Mouse (Mus musculus): ENCODE measurements at regions not wholly inside any gene's neighbourhood (a gene's known extent, or its start where the extent isn't known, plus 50 kb on each side); places are given as distances from the start of the nearest gene placed in this dataset.

DNA sequence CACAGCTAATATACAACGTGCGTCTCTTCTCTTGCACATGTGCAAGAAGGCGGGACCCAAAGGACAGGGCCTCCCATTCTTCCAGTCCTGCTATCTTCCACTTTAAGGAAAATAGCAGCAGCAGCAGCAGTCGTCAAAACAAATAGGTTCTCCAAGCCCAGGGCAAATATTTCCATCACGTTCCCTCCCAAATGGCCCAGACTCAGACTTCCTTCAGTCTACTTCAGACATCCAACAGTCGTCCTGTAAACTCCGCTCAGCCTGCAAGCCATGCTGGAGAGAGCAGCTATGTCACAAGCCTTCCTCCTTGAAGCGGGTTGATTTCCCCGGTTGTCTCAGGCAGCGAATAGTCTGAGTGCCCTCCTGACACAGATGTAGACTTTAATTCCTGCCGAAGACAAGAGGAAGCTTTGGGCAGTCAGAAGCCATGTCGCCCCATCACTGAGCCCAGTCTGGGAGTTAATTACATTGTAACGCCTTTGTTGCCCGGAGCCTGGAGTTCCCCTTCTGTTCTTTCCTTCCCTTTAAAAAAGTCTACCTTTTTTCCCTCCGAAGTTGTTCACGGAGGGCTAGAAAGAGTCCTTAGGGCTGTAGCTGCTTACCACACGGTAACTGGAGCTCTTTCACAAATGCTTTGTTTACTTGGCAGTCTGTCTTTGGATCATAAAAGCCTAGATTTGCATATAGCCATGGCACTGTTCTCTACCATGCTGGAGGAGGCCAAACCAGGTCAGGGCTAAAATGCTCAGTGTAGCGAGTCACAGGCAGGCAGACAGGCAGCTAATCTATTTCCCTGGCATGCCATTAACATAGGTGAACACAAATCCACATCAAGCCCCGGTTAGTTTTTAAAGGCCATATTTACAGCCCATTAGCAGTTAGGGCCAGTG lies 236.7 kb downstream of the Gm10260 start:
- DNase-seq (ENCODE audit: low spot score), result no peak

DNA sequence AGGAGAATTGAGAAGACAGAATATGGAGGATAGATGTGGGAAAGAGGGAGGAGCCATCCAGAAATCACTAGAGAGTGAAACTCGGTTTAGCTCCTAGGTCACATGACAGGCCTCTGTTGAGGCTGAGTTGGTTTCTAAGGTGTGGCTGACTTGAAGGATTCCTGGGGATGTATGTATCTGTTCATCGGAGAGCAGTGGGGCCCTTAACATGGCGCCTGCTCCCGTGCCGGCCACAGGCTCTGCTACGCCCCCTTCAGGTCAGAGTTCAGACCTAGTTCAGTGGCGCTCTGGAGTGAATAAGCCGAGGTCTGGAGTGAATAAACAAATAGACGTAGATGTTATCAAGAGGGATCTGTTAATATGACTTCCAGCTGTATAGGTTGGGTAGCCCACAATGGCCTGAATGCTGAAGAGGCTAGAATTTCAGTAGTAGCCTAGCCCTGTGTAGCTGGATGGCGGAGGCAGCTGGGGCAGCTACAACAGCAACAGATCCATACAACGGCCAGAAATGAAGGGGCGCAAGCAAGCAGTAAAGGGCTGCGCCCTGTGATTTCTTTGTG lies 239.4 kb downstream of the Gm10260 start:
- no peak for DNase-seq (ENCODE audit: low spot score)

DNA sequence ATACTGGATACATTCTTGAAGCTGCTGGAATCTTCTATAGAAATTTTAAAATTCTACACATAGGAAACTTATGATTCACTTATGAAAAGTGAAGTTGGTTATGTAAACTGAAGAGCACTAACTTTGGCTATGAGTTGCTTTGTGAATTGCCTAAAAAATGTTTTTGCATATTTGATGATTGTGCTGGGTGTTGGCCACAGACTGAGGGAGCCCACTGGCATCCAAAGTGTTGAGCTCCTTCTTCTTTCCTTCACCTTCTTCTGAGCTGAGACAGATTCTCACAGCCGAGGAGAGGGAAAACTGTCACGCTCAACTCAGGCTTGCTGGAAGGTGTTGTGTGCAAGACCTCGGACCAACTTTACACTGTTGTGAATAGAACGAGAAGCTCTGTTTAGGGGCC lies 243.7 kb downstream of the Gm10260 start:
- no peak for DNase-seq (ENCODE audit: low spot score)

DNA sequence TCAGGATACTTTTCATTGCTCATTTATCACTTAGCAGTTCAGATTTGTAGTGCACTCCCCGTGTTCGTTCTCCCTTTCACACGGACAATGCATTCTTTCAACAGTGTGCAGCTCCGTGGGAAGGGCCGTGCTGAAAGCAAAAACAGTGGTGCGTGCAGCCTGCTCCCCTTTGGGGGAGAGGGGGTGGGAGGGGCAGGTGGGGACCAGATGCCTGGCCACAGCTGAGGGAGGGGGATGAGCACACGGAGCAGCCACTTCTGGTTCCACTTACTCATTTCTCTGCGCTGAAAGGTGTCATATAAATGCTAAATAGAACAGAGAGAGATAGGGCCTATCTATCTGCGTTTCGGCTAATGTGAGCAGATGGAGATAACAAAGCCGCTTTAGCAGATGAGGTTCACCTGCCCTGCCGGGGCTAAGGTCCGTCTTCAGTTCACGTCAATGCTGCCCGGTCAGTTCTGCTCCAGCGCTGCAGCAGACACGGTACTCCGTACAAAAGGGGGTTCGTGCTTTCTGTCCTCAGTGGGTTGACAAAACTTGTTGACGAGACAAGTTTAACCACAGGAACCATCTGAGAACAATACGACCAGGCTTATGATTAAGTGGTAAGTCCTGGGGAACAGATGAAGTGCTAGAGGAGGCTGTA lies 245.9 kb downstream of the Gm10260 start:
- DNase-seq (ENCODE audit: low spot score), result no peak

- DNase-seq (ENCODE audit: low spot score), result no peak
Measured at GRCm38 (mm10) chr13:97512521-97512920, 247.9 kb downstream of the Gm10260 start.

DNA sequence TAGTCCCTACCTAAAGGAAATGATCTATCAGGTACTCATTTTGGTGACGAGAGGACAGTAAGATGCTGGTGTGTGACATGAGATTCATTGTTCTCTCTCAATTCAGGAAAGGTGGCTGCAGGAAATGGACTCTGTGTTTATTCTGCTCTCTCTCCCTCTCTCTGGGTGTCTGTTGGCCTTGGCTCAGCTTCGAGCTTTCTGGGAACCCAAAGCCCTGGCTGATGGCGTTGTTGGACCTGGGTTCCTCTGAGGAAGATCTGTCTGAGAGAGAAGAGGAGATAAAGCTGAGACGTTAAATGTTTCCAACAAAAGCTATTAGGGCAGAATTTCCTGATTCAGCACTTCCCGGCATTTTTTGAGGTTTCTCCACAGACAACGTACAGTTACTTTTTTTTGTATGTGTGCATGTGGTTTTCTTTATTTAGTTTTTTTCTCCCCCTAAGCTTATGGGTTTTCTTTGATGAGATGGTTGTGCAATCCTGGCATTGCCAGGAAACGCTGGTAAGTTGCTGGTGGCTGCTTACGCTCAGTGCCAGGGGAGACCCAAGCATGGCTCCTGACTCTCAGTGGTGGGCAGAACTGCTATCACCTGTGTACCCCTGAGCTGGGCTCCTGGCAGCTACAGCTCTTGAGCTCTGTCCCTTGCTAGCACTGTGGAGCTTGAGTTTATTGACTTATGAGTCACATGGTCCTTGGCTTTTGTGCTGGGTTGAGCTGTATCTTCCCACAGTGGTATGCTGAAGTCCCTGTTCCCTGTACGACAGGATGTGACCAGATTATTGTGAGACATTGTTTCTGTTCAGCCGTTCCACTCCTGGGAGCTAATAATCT lies 249.8 kb downstream of the Gm10260 start:
- no peak for DNase-seq (ENCODE audit: low spot score)

DNA sequence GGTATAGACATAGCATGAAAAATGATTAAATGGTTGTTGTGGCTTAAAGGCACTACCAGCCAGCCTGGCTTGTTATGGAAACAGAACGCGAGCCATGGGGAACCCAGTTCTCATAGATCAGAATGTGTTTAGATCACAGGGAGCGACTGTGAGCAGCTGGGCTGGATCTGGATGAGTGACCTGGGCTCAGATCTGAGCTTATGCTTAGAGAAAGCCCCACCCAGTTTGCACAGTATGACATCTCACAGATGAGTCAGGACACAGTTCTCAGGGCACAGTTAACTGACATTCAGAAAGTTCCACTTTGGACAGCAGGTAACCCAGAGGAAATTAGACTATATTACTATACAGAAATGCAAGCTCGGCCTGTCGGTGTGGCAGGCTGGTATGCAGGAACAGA lies 255.5 kb downstream of the Gm10260 start:
- DNase-seq (ENCODE audit: low spot score), result no peak

DNA sequence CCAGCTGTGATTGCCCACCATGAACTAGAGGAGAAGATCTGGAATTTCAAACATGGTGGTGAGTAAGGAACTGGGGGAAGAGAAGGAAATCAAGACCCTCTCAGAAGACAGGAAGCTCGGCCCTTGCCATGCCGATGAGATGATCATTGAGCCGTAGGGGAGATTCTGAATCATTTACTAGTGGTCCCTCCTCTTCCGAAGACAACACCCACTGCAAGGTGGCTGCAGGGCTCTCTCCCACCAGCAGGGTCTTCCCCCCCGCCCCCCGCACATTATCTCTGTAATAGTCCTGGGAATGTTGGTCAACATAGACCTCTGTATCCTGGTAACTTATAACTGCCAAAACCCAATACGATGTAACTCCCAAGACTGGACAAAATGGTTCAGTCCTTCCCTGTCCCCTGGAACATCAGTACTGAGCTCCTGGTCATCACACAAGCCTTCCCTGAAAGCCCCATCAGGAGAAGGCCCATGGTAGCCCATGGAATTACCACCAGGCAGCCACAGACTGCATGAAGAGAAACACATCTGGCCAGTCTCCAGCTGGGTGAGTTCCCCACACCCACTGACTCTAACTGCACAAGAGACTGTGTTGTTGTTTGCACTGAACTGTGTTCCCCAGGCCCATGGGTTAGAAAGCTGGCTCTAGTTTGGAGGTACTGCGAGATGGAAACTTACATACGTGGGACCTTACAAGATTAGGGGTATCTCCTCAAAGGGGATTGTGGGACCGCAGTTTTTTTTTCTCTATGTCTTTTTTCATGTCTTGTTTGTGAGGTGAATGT lies 256.3 kb downstream of the Gm10260 start:
- no peak for DNase-seq (ENCODE audit: low spot score)

GRCm38 (mm10) chr13:97503391-97503790 lies 257.0 kb downstream of the Gm10260 start:
- DNase-seq (ENCODE audit: low spot score), result no peak

- no peak for DNase-seq (ENCODE audit: low spot score)
Measured at GRCm38 (mm10) chr13:97500155-97500554, 259.2 kb downstream of the Enc1 start.

- peak; percentile 19 for DNase-seq (ENCODE audit: low spot score)
Measured at GRCm38 (mm10) chr13:97498981-97499380, 258.1 kb downstream of the Enc1 start.

GRCm38 (mm10) chr13:97497928-97498327 lies 257.0 kb downstream of the Enc1 start:
- DNase-seq (ENCODE audit: low spot score), result no peak

DNA sequence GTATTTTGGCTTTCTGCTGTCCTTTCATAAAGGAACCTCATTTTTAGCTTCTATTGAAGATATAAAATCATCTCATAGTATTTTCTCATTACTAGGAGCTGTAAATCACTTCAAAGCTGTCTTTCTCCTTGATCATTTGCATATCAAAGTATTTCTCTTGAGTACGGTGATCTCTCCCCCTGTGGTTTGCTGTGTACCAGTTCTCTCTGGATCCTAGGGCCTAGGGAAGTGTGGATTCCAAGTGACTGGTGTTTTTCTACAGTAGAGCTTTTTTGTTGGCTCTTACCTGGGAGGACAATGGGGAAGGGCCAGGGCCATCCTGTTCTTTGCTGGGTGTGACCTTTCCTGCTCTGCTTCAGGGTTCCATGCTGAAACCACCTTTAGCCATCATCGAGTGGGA lies 253.9 kb downstream of the Enc1 start:
- no peak for DNase-seq (ENCODE audit: low spot score)

DNA sequence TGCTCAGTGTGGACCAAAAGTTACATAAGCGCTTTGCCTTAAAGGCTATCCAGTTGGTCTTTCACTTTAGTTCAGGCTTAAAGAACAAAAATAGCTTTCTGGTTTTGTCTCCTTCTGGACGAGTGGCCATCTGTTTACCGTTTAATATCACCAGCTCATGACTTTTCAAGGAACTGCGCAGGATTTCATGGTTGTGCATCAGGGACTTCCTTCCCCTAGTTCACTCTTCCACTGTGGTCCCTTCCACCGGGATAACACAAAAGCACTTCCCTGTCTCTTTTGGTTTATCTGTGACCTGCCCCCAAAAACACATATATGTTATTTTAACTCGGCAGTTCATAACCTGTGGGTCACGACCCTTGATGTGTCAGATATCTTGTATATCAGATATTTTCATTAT lies 252.9 kb downstream of the Enc1 start:
- DNase-seq (ENCODE audit: low spot score), result no peak

- no peak for DNase-seq (ENCODE audit: low spot score)
Measured at GRCm38 (mm10) chr13:97492958-97493735, 252.2 kb downstream of the Enc1 start.

GRCm38 (mm10) chr13:97491865-97492847 lies 251.3 kb downstream of the Enc1 start:
- DNase-seq (ENCODE audit: low spot score), result no peak

- no peak for DNase-seq (ENCODE audit: low spot score)
Measured at GRCm38 (mm10) chr13:97490131-97490530, 249.2 kb downstream of the Enc1 start.

DNA sequence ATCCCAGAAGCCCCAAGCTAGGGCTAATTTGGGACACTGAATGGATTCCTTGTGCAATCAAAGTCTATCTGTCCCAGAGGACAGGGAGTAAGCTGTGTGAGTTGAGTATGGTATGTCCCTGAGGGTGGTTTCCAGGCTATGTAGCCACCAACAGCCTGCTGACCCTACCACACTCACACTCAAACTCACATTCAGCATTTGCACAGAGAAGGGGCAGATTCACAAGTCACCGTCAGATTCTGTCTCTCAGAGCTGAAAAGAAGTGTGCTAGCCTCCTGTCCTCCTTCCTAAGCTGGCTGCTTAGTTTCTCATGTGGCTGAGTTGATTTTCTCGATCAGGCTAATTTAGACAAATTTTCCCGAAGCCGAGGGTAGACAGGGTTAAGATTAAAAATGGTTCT lies 248.8 kb downstream of the Enc1 start:
- no peak for DNase-seq (ENCODE audit: low spot score)

- no peak for DNase-seq (ENCODE audit: low spot score)
Measured at GRCm38 (mm10) chr13:97489029-97489428, 248.1 kb downstream of the Enc1 start.
